Mouse (Mus musculus) cerebellum, adult 2 months (tissue): ENCODE data around the gene Insig2. TPM values are rescaled to one million over a fixed set of nuclear protein-coding genes. Genes with fewer than 3 reads are reported as not detected.

Experiments used
- DNase-seq, 2 experiments: peaks; one replicate each; pipeline ENCODE4 v3.0.0; 2021
- H3K27ac ChIP-seq: fragments of 200-500 bp; 2 replicates; pipeline ENCODE4 v1.5.1; 2012; ENCODE audit warnings: low read length, control low read depth, inconsistent platforms; ENCODE audit not compliant: insufficient read depth
- H3K27me3 ChIP-seq: fragments of 200-500 bp; 2 replicates; pipeline ENCODE4 v1.6.1; 2012; ENCODE audit warnings: inconsistent platforms, mild to moderate bottlenecking, low read length, moderate library complexity; ENCODE audit not compliant: control insufficient read depth, insufficient read depth
- H3K4me1 ChIP-seq: fragments of 200-500 bp; 2 replicates; pipeline ENCODE4 v1.6.1; 2011; ENCODE audit warnings: low read length; ENCODE audit not compliant: control insufficient read depth, insufficient read depth
- H3K4me3 ChIP-seq: fragments of 200-500 bp; replicated peaks from 2 replicates; pipeline ENCODE3; 2011; ENCODE audit warnings: mild to moderate bottlenecking, low read depth, low read length, control low read depth; ENCODE audit not compliant: insufficient read depth
- CTCF ChIP-seq: fragments of 200-500 bp; IDR thresholded peaks from 2 replicates; pipeline ENCODE4 v1.5.1; 2011; ENCODE audit warnings: low read depth, mild to moderate bottlenecking, control low read depth, low read length, moderate library complexity, borderline replicate concordance; ENCODE audit not compliant: insufficient read depth
- POLR2A ChIP-seq: fragments of 200-500 bp; IDR thresholded peaks from 2 replicates; pipeline ENCODE4 v1.6.1; 2011; ENCODE audit warnings: low read length, control low read depth, borderline replicate concordance; ENCODE audit not compliant: insufficient read depth
- WGBS: fragments of 180-500 bp; shearing (Covaris S2); methylation state at CpG from one replicate; pipeline ENCODE4 v1.1.7; 2018; 5-methylcytosine and 5-hydroxymethylcytosine counted together
- polyA plus RNA-seq: library from polyadenylated mRNA; depleted of rRNA; stranded (reverse); fragments of >200 nt; gene quantifications from 2 replicates; pipeline ENCODE4 v1.2.3, GENCODE M21; 2012

Insig2 gene
- polyA plus RNA-seq, 1 experiment, result 63.9 TPM

DNA sequence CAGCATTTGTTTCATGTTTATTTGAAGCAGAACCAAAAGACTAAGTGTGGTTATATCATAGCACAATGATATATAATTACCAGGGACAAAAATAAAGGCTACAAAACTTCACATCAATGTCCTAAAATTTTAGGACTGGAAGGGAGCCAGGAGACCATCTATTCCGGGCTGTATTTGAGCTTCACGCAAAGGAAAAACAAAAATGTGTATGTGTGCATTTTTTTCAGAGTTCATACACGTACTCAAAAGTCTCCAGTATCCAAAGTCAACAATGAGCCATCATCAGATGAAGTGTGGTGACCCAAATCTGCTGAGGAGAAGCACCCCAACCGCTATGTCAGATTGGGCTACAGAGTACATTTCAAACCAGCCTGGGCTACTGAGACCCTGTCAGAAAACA lies 8.9 kb downstream of the Insig2 start:
- H3K27me3 ChIP-seq, result no peaks in the 10 kb centered on the region
- no peak overlapping the region for H3K4me3 ChIP-seq
- DNase-seq, result no peak
- H3K4me1 ChIP-seq, result peaks cover 3% of the 10 kb centered on the region
- TF ChIP-seq CTCF, result no peak
- TF ChIP-seq POLR2A, result no peak
- H3K27ac ChIP-seq, result no peak overlapping the region
- WGBS, result 72% methylated on average over 4 of the region's 4 CpGs

DNA sequence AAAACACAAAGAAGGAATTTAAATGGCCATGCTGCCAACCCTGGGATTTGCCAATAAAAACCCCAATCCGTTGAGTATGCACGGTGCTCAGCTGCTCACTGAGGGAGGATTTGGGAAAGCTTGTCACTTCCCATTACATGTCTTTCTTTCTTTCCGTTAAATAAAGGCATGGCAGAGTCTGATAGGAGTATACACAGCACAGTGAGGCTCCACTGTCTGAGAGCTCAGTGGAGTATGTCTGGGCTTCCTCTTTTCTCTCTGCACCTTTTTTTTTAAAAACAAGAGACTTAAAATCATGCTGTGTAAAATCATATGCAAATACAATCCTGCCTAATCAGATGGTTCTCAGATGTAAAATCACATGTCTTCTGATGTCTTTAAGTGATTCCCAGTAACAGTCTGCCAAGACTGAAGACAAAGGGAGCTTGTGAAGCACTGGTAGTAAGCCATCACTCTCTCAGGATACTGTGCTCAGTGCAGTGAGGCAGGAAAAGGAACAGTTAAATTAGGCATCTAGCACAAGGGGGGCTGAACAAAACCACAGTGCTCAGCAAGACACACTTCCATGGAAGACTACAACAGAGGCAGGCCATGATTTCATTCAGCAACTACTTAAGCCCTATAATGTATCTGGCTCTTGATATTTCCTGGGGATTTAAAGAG lies 17.5 kb downstream of the Insig2 start:
- H3K27me3 ChIP-seq, result no peaks in the 10 kb centered on the region
- peaks cover 10% of the 10 kb centered on the region for H3K4me1 ChIP-seq
- no peak for TF ChIP-seq CTCF
- no peak for TF ChIP-seq POLR2A
- no peak for DNase-seq
- 16% methylated on average over 3 of the region's 3 CpGs for WGBS
- no peak overlapping the region for H3K4me3 ChIP-seq
- no peak overlapping the region for H3K27ac ChIP-seq

DNA sequence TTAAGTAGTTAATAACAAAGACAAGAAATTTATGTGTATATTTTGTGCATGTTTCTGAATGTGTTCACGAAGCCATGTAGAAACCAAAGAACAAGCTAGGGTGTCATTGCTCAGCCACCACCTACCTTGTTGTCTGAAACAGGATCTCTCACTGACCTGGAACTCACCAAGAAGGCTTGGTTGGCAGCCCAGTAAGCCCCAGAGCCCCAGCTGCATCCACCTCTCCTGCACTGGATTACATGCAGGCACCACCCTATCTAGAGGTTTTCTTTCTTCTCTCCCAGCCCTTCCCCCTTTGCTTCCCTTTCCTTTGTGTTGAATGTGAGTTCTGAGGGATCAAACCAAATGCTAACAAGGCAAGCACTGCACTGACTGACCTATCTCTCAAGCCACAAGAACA lies 19.2 kb downstream of the Insig2 start:
- no peak overlapping the region for H3K4me3 ChIP-seq
- 90% methylated on average over 1 of the region's 1 CpGs for WGBS

DNA sequence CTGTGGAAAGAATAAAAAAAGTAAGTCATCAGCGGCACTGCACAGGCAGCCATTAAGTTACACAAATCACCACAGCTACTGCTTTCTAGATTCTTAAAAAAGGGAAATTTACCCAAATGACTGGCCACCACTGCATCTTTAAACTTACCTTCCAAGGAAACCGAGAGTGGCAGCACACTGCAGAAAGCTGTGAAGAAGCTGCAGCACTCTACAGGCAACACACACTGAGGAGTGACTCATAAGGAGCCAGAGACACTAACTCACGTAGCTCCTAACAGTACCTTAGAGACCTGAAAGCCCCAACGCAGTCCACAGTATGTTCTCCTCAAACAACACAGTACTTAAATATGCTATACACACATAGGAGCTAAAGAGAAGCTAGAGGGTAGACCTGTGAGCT lies 20.1 kb downstream of the Insig2 start:
- no peak overlapping the region for H3K27ac ChIP-seq
- 93% methylated on average over 4 of the region's 4 CpGs for WGBS
- no peak for TF ChIP-seq POLR2A
- TF ChIP-seq CTCF, result no peak
- H3K4me3 ChIP-seq, result no peak overlapping the region
- no peak for DNase-seq
- H3K27me3 ChIP-seq, result no peaks in the 10 kb centered on the region
- H3K4me1 ChIP-seq, result peaks cover 7% of the 10 kb centered on the region

More for the DNA sequence above, 19.2 kb downstream of the Insig2 start:
- Histone ChIP-seq H3K4me1 (peaks cover 7% of the 10 kb centered on the region), H3K27ac (no peak overlapping the region), H3K27me3 (no peaks in the 10 kb centered on the region)
- DNase-seq, result no peak
- no peak for TF ChIP-seq CTCF
- no peak for TF ChIP-seq POLR2A

GRCm38 (mm10) chr1:121296717-121297255 lies 35.6 kb downstream of the Insig2 start:
- no peaks in the 10 kb centered on the region for H3K4me1 ChIP-seq
- 31% methylated on average over 5 of the region's 5 CpGs for WGBS
- no peak overlapping the region for H3K27ac ChIP-seq
- H3K4me3 ChIP-seq, result no peak overlapping the region
- no peak for DNase-seq
- TF ChIP-seq CTCF, result no peak
- TF ChIP-seq POLR2A, result no peak
- H3K27me3 ChIP-seq, result no peaks in the 10 kb centered on the region; the same call in 1 of the 2 replicates

GRCm38 (mm10) chr1:121293571-121293970 lies 38.8 kb downstream of the Insig2 start:
- no peak for DNase-seq
- TF ChIP-seq POLR2A (no peak), CTCF (no peak)
- Histone ChIP-seq H3K4me3 (no peak overlapping the region), H3K27me3 (no peaks in the 10 kb centered on the region), H3K27ac (no peak overlapping the region), H3K4me1 (no peaks in the 10 kb centered on the region)
- WGBS, result 68% methylated on average over 3 of the region's 3 CpGs

GRCm38 (mm10) chr1:121290841-121291240 lies 41.5 kb downstream of the Insig2 start:
- 83% methylated on average over 10 of the region's 10 CpGs for WGBS
- H3K27ac ChIP-seq, result no peak overlapping the region

GRCm38 (mm10) chr1:121290340-121290739 lies 42.0 kb downstream of the Insig2 start:
- Histone ChIP-seq H3K27ac (no peak overlapping the region), H3K27me3 (no peaks in the 10 kb centered on the region), H3K4me3 (no peak overlapping the region), H3K4me1 (no peaks in the 10 kb centered on the region)
- peak in 1 of 2 experiments; percentile 23 for DNase-seq
- no peak for TF ChIP-seq POLR2A
- no peak for TF ChIP-seq CTCF
- 22% methylated on average over 5 of the region's 5 CpGs for WGBS

More at GRCm38 (mm10) chr1:121290841-121291240, 41.5 kb downstream of the Insig2 start:
- DNase-seq, result no peak
- TF ChIP-seq CTCF, result no peak
- no peak for TF ChIP-seq POLR2A
- Histone ChIP-seq H3K4me1 (no peaks in the 10 kb centered on the region), H3K27me3 (no peaks in the 10 kb centered on the region), H3K4me3 (no peak overlapping the region)
